Mouse (Mus musculus) lung, embryonic 15.5 days (tissue): ENCODE measurements at regions not wholly inside any gene's neighbourhood (a gene's known extent, or its start where the extent isn't known, plus 50 kb on each side); places are given as distances from the start of the nearest gene placed in this dataset.
"Not testable (repeated sequence)": the region's sequence is repeated elsewhere in the genome, so short reads cannot be mapped to it uniquely, and the experiment has no call there.

Experiments used
- ATAC-seq: fragments of 200-750 bp; cut with Nextera tagmentation; 2 replicates; pipeline ENCODE4 v1.8.0; 2017; ENCODE audit warnings: moderate number of reproducible peaks, borderline replicate concordance; ENCODE audit not compliant: low FRiP score, low TSS enrichment; ENCODE audit errors: extremely low read depth
- H3K27ac ChIP-seq: fragments of 300-500 bp; sonication (generic); 2 replicates; pipeline ENCODE4 v1.5.1; 2015; ENCODE audit warnings: moderate library complexity, mild to moderate bottlenecking, inconsistent platforms
- H3K27me3 ChIP-seq: fragments of 300-500 bp; sonication (generic); 2 replicates; pipeline ENCODE4 v1.6.1; 2015; ENCODE audit warnings: inconsistent platforms
- H3K36me3 ChIP-seq: fragments of 300-500 bp; sonication (generic); 2 replicates; pipeline ENCODE4 v1.6.1; 2015; ENCODE audit warnings: inconsistent platforms
- H3K4me1 ChIP-seq: fragments of 300-500 bp; sonication (generic); 2 replicates; pipeline ENCODE4 v1.6.1; 2015; ENCODE audit warnings: inconsistent platforms
- H3K4me2 ChIP-seq: fragments of 300-500 bp; sonication (generic); 2 replicates; pipeline ENCODE4 v1.6.1; 2015; ENCODE audit warnings: inconsistent platforms, mild to moderate bottlenecking, moderate library complexity
- H3K4me3 ChIP-seq: fragments of 300-500 bp; sonication (generic); 2 replicates; pipeline ENCODE4 v1.5.1; 2015; ENCODE audit warnings: mild to moderate bottlenecking, inconsistent platforms
- H3K9ac ChIP-seq: fragments of 300-500 bp; sonication (generic); 2 replicates; pipeline ENCODE4 v1.6.1; 2015; ENCODE audit warnings: inconsistent platforms
- H3K9me3 ChIP-seq: fragments of 300-500 bp; sonication (generic); 2 replicates; pipeline ENCODE4 v1.6.1; 2016; ENCODE audit warnings: inconsistent platforms
- WGBS: fragments of 180-500 bp; shearing (Covaris S2); methylation state at CpG from one replicate; pipeline ENCODE4 v1.1.7; 2015; 5-methylcytosine and 5-hydroxymethylcytosine counted together

DNA sequence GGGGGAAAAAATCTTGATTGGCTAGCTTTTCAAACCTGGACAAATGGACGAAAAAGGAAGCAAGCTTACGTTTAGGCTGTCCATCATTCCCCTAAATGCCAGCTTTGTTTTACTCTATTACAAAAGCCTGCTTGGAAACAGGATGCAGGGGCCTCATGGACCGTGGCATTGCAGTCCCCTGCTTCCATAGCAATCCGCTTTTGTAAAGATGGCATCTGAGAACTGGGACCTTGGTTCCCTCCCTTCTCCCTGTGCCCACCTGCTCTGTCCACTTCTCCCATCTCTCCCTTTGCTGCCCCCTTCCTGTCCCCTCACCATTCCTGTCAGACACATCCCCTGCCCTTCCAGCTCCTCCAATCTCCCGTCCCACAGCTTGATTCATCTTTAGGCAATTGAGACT, 149.7 kb downstream of the Gxylt1 start:
- WGBS = 68% methylated on average over 5 of the region's 5 CpGs
- Histone ChIP-seq H3K4me1 (no peaks in the 10 kb centered on the region), H3K9me3 (no peaks in the 10 kb centered on the region), H3K36me3 (no peaks in the 10 kb centered on the region), H3K27me3 (no peaks in the 10 kb centered on the region), H3K27ac (no peak overlapping the region), H3K9ac (no peak overlapping the region), H3K4me2 (no peak overlapping the region), H3K4me3 (no peak overlapping the region)
- no peak for ATAC-seq

DNA sequence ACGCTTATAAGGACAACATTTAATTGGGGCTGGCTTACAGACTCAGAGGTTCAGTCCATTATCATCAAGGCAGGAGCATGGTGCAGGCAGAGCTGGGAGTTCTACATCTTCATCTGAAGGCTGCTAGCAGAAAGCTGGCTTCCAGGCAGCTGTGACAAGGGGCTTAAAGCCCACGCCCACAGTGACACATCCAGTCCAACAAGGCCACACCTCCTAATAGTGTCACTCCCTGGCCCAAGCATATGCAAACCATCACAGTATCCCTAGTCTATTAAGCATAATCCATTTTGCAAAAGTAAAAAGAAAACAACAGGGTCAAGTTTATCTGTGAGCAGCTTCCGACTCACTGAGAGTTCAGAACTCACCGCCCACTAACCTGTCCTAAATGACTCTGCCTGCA, 153.8 kb downstream of the Gxylt1 start:
- Histone ChIP-seq H3K4me3 (no peak overlapping the region), H3K27me3 (no peaks in the 10 kb centered on the region), H3K9ac (no peak overlapping the region), H3K4me2 (no peak overlapping the region), H3K9me3 (no peaks in the 10 kb centered on the region), H3K27ac (no peak overlapping the region), H3K36me3 (no peaks in the 10 kb centered on the region), H3K4me1 (no peaks in the 10 kb centered on the region)
- 62% methylated on average over 4 of the region's 4 CpGs for WGBS
- ATAC-seq = no peak

DNA sequence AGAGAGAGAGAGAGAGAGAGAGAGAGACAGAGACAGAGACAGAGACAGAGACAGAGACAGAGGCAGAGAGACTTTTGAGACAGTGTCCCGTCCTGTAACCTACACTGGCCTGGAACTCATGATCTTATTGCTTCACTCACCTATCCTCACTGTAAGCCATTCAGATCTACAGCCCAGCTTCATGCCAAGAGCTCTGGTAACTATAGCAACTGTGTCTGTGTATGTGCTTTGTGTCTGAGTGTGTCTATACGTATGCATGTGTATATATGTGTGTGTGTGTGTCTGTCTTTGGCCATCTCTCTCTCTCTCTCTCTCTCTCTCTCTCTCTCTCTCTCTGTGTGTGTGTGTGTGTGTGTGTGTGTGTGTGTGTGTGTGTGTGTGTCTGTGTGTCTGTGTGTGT, 157.2 kb downstream of the Gxylt1 start:
- H3K4me3 ChIP-seq, H3K9me3 ChIP-seq, H3K4me1 ChIP-seq, H3K36me3 ChIP-seq, H3K9ac ChIP-seq, H3K27ac ChIP-seq, H3K4me2 ChIP-seq, ATAC-seq, H3K27me3 ChIP-seq: not testable (repeated sequence)
- WGBS = 48% methylated on average over 2 of the region's 2 CpGs

DNA sequence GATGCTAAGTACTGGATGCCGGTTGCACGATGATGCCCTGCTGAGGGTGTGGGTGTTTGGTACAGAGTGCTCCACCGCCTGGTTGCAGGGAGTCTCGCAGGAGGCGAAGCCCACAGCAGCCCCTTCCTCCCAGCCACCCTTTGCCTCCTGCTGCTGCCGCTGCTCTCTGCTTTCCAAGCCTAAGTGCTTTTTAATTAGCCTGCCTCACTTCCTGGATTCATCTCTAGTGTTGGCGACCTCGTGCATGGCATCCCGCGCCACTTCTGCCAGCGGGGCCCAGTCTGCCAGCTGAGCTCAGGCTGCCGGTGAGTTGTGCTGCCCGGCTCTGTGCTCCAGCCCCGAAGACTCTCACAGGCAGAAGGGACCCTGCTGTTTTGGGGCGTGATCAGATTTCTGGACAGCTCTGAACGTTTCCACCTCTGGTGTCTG, 159.3 kb downstream of the Gxylt1 start:
- Histone ChIP-seq H3K9me3 (no peaks in the 10 kb centered on the region), H3K27me3 (no peaks in the 10 kb centered on the region), H3K36me3 (no peaks in the 10 kb centered on the region), H3K9ac (no peak overlapping the region), H3K4me2 (peak overlapping the region; percentile 58), H3K4me1 (peaks cover 8% of the 10 kb centered on the region; the same call in 1 of the 2 replicates), H3K4me3 (peak overlapping the region; percentile 25), H3K27ac (no peak overlapping the region)
- peak; percentile 60; the same call in 1 of the 2 replicates for ATAC-seq
- 3% methylated on average over 16 of the region's 16 CpGs for WGBS

DNA sequence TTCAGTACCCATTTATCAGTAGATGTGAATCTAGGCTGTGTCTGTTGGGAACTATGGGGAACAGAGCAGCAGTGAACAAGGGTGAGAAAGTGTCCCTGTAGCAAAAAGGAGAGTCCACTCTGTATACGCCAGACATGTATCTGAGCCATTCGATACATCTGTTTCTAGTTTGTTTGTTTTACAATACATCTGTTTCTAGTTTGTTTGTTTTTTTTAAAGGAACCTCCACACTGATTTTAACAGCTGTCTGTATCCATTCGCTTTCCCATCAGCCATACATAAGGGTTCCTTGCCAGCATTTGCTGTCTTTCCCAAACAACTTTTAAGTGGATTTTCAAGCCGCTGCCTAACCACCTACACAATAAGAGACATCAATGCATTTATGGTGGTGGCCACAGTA, 170.0 kb downstream of the Gxylt1 start:
- Histone ChIP-seq H3K9ac (no peak overlapping the region), H3K27me3 (no peaks in the 10 kb centered on the region), H3K4me3 (no peak overlapping the region), H3K27ac (no peak overlapping the region), H3K4me2 (no peak overlapping the region), H3K4me1 (no peaks in the 10 kb centered on the region), H3K9me3 (no peaks in the 10 kb centered on the region), H3K36me3 (no peaks in the 10 kb centered on the region)
- 71% methylated on average over 4 of the region's 4 CpGs for WGBS
- no peak for ATAC-seq

DNA sequence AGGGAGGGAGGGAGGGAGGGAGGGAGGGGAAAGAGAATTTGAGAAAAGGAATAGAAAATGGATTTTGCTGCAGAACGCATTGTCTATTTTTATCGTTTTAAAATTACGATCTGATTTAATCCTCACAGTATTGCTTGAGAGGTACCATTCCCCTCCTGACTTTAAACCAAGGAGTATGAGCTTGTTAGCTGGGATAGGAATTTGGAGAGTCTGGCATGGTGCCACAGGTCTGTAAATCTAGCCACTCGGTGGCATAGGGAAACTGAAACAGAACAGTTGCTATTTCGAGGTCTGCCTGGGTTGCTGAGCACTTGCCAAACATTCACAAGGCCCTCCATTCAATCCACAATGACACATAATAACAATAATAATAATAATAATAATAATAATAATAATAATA, 171.6 kb downstream of the Gxylt1 start:
- no peaks in the 10 kb centered on the region for H3K9me3 ChIP-seq
- H3K27ac ChIP-seq = no peak overlapping the region
- H3K4me2 ChIP-seq = no peak overlapping the region
- 58% methylated on average over 5 of the region's 5 CpGs for WGBS
- H3K27me3 ChIP-seq = no peaks in the 10 kb centered on the region
- no peaks in the 10 kb centered on the region for H3K4me1 ChIP-seq
- no peaks in the 10 kb centered on the region for H3K36me3 ChIP-seq
- ATAC-seq = no peak
- H3K9ac ChIP-seq = no peak overlapping the region
- H3K4me3 ChIP-seq = no peak overlapping the region

DNA sequence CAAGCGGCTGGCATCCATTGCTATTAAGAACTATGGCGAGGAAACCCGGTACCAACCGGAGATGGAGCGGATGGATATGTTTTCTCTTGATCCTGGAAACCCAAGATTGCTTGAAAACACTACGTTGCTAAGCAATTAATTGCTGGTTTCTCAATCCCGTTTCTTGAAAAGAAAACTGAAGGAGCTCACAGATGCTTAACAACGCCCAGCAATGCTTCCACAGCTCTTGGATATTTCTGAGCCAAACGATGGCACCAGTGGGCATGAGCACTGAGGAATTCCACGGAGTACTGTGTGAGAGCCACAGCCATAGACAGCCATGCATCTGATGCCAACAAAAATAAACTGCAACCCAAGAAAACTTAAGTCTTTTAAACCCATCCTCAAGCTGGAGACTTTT, 173.1 kb downstream of the Gxylt1 start:
- H3K36me3 ChIP-seq = no peaks in the 10 kb centered on the region
- no peak overlapping the region for H3K27ac ChIP-seq
- H3K9me3 ChIP-seq = no peaks in the 10 kb centered on the region
- H3K27me3 ChIP-seq = no peaks in the 10 kb centered on the region
- no peak overlapping the region for H3K4me3 ChIP-seq
- no peak overlapping the region for H3K4me2 ChIP-seq
- no peaks in the 10 kb centered on the region for H3K4me1 ChIP-seq
- H3K9ac ChIP-seq = no peak overlapping the region
- no peak for ATAC-seq
- WGBS = 86% methylated on average over 10 of the region's 10 CpGs

DNA sequence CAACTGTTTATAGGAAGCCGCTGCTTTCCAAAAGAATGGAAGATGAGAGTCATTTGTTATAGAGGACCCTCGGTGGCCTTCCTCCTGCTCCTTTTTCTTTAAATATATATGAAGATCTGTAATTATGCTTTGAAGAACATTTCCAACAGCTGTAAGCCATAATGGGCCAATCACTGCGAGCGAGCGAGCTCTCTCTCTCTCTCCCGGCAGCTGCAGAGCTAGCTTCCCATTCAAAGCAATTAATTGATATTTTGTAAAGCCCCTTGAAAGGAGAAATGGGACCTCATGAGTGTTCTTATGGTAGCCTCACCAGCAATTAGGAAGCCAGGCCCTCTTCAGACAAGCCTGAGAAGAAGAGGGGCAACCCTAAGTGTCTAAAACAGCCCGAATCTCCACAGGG, 174.1 kb downstream of the Gxylt1 start:
- 52% methylated on average over 7 of the region's 7 CpGs for WGBS
- no peak for ATAC-seq
- H3K4me2 ChIP-seq = no peak overlapping the region
- no peak overlapping the region for H3K27ac ChIP-seq
- no peaks in the 10 kb centered on the region for H3K4me1 ChIP-seq
- H3K27me3 ChIP-seq = no peaks in the 10 kb centered on the region
- no peak overlapping the region for H3K9ac ChIP-seq
- H3K4me3 ChIP-seq = no peak overlapping the region
- H3K36me3 ChIP-seq = no peaks in the 10 kb centered on the region
- no peaks in the 10 kb centered on the region for H3K9me3 ChIP-seq

DNA sequence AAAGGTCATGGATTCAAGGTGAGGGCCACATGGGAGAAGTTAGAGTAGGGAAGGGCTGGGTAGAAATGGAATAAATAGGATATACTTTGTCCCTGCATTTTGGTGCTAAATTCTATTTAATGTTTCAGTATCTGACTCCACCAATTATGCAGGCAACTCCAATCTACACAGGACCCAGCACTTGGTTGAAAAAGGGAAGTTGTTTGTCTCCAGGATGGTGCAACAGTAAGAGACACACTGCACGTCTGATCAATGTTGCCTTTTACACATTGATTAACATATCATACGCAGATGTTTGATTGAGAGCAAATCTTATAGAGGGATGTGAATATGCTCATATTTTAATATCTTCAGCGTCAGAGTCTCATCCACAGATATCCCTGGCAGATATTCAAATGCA, 175.1 kb downstream of the Gxylt1 start:
- Histone ChIP-seq H3K36me3 (no peaks in the 10 kb centered on the region), H3K4me2 (no peak overlapping the region), H3K9me3 (no peaks in the 10 kb centered on the region), H3K4me1 (no peaks in the 10 kb centered on the region), H3K27ac (no peak overlapping the region), H3K4me3 (no peak overlapping the region), H3K27me3 (no peaks in the 10 kb centered on the region), H3K9ac (no peak overlapping the region)
- 71% methylated on average over 3 of the region's 3 CpGs for WGBS
- ATAC-seq = no peak

DNA sequence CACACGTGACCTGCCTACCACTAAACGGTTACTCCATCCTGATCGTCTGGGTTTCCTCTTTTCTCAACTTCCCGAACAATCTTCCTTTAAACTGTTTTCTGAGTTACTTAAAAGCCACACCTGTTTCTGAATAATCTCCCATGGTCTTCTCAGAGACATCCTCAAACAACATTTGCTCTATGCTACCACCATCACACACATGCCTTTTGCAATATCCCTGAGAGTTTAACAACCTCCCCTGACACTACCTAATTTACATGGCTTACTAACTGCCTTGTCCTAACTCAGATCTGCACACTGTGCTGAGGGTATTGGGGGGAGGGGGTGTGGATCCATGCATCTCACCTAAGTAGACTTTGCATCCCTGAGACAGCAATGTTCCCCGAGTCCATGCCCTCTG, 178.6 kb downstream of the Gxylt1 start:
- Histone ChIP-seq H3K9me3 (no peaks in the 10 kb centered on the region), H3K4me1 (no peaks in the 10 kb centered on the region), H3K27me3 (no peaks in the 10 kb centered on the region), H3K27ac (no peak overlapping the region), H3K9ac (no peak overlapping the region), H3K4me2 (no peak overlapping the region), H3K4me3 (no peak overlapping the region), H3K36me3 (no peaks in the 10 kb centered on the region)
- 70% methylated on average over 5 of the region's 5 CpGs for WGBS
- no peak for ATAC-seq

DNA sequence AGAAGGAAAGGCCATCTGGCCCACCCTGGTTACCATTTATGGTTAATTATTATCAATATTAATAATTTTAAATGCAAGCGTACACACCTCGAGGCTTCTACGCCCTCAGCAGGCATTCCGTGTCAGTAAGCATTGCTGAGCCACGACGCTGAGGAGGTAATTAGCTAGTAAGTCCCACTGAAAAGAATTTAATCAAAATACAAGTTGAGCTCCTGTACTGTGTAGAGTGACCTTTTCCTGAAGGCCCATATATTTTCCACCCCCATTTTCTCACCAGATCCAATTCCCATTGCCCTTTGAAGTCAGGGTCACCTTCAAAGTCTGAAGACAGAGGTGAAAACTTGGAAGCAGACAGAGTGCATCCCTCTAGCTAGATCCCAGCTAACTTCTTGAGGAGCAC, 179.8 kb downstream of the Gxylt1 start:
- no peak overlapping the region for H3K27ac ChIP-seq

DNA sequence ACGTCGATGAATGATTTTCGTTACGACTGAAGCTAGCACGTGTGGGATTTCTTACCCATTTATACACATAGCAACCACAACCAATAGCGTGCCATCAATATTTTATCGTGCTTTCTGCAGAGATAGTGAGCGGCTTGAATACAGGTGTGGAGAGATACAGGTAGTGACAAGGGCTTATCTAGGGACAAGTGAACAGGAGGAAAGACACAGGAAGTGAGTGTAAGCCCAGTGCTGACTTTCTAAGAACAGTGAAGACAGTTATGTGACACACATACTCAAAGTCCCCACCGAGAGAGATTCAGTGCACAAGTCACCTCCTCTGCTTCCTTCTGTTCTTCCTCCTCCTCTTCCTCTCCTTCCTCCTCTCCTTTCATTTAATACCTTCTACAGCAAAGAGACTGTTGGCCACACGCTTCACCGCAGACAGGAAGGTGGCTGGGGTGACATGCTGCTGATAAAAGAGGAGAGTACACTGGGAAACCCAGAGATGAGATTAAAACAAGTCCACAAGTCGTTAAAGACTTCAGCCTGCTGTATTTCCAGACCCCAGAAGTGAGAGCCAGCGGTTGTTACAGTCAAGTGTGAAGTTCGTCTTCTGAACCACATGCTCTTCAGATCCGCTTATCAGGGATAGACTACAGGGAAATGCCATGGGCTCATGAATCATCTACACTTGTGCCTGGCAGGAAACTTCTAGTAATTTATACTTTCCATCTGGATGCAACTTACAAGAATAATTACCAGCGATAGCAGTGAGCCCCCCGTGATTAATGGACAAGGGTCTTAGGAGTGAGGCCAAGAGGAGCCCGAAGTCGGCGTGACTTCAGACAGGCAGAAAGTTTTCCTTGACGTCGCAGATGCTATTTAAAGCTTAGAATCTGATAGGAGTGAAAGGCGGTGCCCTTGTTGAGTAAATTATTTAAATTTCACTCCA, 180.5 kb downstream of the Gxylt1 start:
- Histone ChIP-seq H3K4me2 (no peak overlapping the region), H3K4me3 (no peak overlapping the region), H3K27me3 (no peaks in the 10 kb centered on the region), H3K27ac (no peak overlapping the region), H3K9me3 (no peaks in the 10 kb centered on the region), H3K9ac (no peak overlapping the region), H3K36me3 (no peaks in the 10 kb centered on the region), H3K4me1 (no peaks in the 10 kb centered on the region)
- no peak for ATAC-seq
- 44% methylated on average over 23 of the region's 23 CpGs for WGBS

More for the DNA sequence above, 179.8 kb downstream of the Gxylt1 start:
- Histone ChIP-seq H3K4me1 (no peaks in the 10 kb centered on the region), H3K9me3 (no peaks in the 10 kb centered on the region), H3K9ac (no peak overlapping the region), H3K4me3 (no peak overlapping the region), H3K27me3 (no peaks in the 10 kb centered on the region), H3K4me2 (no peak overlapping the region), H3K36me3 (no peaks in the 10 kb centered on the region)
- ATAC-seq = no peak
- WGBS = 54% methylated on average over 6 of the region's 6 CpGs
